Mouse (Mus musculus): Measurements from ENCODE around the gene Ccdc184. TPM values are rescaled to one million over a fixed set of nuclear protein-coding genes. Genes with fewer than 3 reads are reported as not detected.

Gene Ccdc184
- polyA plus RNA-seq (2015; fragmentation: Nextera tagmentation; extraction: Ambion mirVana) = 0.25 and 0.30 TPM in 2 replicates

DNA sequence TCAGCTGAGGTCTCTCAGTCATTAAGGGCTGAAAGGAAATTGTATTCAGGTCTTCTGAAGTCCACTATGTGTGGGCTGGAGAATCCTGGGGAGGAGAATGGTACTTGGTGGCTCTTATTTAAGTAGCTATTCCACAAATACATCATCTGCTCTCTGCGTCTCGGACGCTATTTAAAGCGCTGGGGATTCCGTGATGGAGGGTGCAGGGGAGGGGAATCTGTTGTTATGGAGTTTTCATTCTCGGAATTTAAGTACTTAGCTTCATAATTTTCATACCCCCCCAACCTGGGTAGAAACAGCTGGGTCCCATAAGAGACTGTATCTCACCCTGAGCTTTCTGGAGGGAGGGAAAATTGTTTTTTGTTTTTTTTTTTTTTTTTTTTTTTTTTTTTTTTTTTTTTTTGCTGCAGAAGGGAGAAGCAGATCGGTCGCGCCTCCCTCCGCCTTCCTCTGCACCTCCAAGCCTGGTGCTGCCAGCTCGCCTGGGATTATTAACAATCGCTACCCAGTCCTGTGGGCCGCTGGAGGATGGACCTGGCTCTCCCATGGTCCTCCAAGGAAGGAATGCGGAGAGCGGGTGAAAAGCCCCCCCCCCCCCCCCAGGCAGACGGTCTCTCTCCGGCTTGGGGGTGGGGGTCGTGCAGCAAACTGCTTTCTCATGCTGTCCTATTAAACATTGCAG, at the start of gene Ccdc184:
Ccdc184 (plus strand) TSS at position 196 of the 682 bp plus-strand sequence.
- DNase-seq (ENCODE audit: low spot score) = no peak

- no peak for DNase-seq (ENCODE audit: low spot score)
These were observed 47.6 kb upstream of the Ccdc184 start for GRCm38 (mm10) chr15:98119363-98119762.

DNA sequence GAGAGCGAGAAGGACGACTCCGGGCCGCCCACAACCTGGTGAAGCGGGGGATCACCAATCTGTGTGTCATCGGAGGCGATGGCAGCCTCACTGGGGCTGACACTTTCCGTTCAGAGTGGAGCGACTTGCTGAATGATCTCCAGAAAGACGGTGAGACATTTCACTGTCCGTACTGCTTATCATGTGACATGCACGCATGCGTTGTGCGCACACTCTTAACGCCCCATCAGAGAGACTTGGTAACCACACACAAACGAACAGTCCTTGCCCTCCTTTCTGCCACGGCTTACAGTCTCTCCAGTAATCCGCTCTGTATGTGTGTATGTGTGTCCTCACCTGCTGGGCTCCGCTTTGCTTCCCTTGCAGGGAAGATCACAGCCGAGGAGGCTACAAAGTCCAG, 46.1 kb upstream of the Ccdc184 start:
- no peak for DNase-seq (ENCODE audit: low spot score)

- no peak for DNase-seq (ENCODE audit: low spot score)
These were observed 36.0 kb upstream of the Ccdc184 start for GRCm38 (mm10) chr15:98131001-98131400.

- no peak for DNase-seq (ENCODE audit: low spot score)
These were observed 35.5 kb upstream of the Ccdc184 start for GRCm38 (mm10) chr15:98131451-98131850.

- no peak for DNase-seq (ENCODE audit: low spot score)
These were observed 34.9 kb upstream of the Ccdc184 start for GRCm38 (mm10) chr15:98131942-98132655.

DNA sequence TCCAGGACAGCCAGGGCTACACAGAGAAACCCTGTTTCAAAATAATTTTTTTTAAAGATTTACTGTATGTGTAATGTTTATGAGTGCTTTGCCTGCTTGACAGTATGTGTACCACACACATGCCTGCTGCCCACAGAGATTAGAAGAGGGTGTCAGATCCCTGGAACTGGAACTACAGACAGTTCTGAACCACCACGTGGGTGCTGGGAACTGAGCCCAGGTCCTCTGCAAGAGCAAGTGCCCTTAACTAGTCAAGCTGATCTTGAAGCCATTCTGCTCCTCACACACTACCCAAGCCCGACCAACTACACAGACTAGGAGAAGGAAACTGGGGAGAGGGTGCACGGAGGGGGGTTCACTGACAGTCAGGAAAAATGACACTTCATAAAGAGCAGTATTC, 33.5 kb upstream of the Ccdc184 start:
- no peak for DNase-seq (ENCODE audit: low spot score)

GRCm38 (mm10) chr15:98134034-98134433, 32.9 kb upstream of the Ccdc184 start:
- DNase-seq (ENCODE audit: low spot score) = no peak

- no peak for DNase-seq (ENCODE audit: low spot score)
These were observed 32.3 kb upstream of the Ccdc184 start for GRCm38 (mm10) chr15:98134666-98135065.

DNA sequence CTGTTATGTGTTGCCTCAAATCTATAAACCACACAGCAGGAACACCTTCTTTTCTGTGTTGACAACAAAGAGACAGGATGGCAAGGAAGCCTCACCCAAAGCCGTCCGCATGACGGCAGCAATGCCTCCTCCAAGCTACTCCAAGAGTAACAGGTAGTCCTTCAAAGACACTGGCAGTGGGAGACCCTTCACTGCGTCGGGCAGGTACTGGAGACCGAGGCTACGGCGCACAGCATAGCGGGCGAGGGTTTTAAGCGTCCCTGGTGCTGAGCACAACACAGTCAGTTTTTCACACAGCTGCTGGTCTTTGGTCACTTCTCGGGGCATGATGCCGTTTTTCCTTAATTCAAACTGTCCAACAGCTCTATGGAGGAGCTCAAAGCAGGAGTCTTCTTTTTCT, 31.3 kb upstream of the Ccdc184 start:
- no peak for DNase-seq (ENCODE audit: low spot score)

- no peak for DNase-seq (ENCODE audit: low spot score)
These were observed 30.1 kb upstream of the Ccdc184 start for GRCm38 (mm10) chr15:98136871-98137270.

DNA sequence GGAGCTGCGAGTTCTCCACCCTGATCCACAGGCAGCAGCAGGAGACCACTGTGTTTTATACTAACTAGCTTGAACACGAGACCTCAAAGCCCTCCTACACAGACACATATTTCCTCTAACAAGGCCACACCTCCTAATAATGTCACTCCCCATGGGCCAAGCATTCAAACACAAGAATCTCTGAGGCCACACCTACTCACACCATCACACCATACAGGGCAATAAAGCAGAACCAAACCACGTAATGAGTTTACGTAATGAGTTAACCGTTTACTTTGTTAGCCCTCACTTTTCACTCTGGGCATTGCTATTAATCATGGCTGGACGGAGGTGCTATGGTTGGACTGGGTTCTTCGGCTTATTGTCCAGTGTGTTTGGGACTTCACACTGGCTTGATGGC, 27.2 kb upstream of the Ccdc184 start:
- no peak for DNase-seq (ENCODE audit: low spot score)

DNA sequence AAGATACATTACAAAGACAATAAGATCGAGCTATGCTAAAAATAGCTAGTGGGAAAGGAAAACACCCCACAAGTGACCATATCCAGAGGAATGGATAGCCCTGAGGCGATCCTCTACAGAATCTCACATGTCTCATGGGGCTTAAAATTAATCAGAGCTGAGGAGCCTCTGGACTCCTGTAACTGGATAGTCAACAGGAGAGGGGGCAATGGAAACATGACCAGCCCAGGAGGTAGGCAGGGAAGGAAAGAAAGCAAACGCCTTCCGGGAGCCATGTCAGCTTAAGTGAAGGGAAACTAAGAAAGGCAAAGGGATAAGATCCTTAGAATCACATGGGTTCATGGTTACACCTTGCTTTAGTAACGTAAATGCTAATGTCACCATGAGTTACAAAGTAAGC, 26.1 kb upstream of the Ccdc184 start:
- DNase-seq (ENCODE audit: low spot score) = no peak

- DNase-seq (ENCODE audit: low spot score) = no peak
These were observed 24.4 kb upstream of the Ccdc184 start for GRCm38 (mm10) chr15:98142515-98142914.

DNA sequence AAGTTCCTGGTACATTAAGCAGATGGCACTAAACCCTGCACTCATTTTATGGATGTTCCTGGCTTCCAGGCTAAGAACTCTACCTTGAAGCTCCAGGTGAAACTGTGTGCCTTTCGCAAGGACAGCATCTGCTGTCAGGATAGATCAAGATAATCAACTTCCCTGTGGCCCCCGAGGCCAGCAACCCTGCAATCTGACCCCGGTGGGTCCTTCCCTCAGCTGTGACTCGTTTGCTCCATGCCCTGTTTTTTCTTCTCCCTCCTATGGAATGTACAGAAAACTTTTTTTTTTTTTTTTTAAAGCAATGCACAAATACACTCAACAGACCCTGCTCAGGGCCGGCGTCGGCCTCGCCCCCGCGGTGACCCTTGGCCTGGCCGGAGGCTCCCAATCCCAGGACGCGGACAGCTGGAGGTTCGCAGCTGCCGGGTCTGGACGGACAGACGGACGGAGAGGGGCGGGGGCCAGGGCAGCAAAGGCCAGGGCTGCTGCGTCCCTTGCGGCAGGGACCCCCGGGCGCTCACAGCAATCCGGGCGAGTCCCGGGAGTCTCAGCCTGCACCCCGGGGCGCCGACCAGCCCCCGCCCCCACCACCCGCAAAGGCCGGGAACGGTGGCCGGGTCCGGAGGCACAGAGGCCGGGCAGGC, 22.0 kb upstream of the Ccdc184 start:
- no peak for DNase-seq (ENCODE audit: low spot score)

- DNase-seq (ENCODE audit: low spot score) = peak; percentile 93
These were observed 21.3 kb upstream of the Ccdc184 start for GRCm38 (mm10) chr15:98145559-98146181.

DNA sequence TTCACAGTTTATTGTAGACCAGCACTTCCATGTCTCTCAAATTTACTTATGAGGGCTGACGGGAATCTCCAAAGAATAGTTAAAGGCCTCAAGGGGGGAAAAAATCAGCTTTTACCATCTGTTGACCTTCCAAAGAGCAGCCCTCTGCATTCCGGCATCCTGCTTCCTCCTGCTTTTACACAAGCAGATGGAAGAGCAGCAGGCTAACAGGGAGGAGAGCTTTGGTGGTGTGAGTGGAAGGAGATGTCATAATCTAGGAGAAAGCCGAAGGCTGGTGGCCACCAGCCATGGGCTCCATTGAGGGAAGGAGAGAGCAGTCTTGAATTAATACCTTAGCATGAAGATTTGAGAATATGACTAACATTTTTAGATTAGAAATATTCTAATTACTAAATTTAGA, 18.6 kb upstream of the Ccdc184 start:
- no peak for DNase-seq (ENCODE audit: low spot score)

DNA sequence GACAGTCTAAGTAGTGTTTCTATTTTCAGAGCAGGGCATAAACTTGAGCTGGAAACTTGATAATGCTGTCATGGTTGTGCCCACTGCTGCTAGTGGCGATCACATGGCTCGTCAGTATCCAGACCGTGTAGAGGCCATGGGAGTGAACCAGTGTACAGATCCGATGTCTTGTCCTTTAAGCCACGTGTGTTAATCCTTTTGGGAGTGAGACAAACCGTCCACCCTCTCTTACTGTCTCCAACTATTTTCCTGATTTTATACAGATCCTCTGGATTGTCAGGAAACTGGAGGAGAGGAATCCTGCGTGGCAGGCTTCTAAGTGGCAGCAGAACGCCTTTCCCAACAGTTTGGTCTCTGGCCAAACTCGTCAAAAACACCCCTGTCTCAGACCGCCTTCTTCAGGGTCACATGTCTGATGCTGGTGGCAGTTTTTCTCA, 17.8 kb upstream of the Ccdc184 start:
- no peak for DNase-seq (ENCODE audit: low spot score)

GRCm38 (mm10) chr15:98152916-98153315, 14.0 kb upstream of the Ccdc184 start:
- DNase-seq (ENCODE audit: low spot score) = no peak

- peak; percentile 66 for DNase-seq (ENCODE audit: low spot score)
These were observed 13.3 kb upstream of the Ccdc184 start for GRCm38 (mm10) chr15:98153625-98154024.

DNA sequence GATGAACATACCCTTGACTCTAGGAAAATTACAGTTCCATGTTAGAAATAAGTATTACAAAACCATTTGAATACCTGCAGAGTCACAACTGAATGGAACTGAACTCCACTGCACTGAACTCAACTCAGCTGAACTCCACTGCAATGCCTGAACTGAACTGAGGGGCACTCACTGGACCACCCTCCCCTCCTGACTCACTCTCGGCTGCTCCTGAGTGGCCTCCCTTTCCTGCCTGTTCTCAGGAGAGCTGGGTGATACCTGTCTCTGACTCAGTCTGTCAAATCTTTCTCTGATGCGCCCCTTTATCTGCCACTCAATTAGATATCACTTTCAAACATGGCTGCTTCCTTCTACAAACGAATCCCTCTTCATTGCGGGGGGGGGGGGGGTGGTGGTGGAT, 12.8 kb upstream of the Ccdc184 start:
- DNase-seq (ENCODE audit: low spot score) = no peak

DNA sequence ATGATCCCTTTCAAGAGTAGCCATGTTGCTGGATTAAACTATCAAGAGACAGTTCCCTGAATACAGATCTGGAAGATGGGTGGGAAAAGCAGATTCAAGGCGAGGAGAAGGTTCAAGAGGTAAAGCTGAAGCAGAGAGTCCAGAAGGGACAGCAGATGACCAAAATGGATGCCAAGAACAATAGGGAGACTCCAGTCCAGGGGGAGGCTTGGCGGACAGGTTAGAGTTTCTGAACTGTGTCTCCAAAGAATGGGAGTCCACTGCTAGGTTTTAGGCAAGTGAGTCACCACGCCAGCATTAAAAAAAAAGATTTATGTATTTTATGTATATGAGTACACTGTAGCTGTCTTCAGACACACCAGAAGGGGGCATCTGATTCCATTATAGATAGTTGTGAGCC, 12.3 kb upstream of the Ccdc184 start:
- no peak for DNase-seq (ENCODE audit: low spot score)
